Mouse (Mus musculus): ENCODE measurements around the gene Maml3. TPM values are rescaled to one million over a fixed set of nuclear protein-coding genes. Genes with fewer than 3 reads are reported as not detected.

The Maml3 gene
- polyA plus RNA-seq, 1 experiment = not detected

DNA sequence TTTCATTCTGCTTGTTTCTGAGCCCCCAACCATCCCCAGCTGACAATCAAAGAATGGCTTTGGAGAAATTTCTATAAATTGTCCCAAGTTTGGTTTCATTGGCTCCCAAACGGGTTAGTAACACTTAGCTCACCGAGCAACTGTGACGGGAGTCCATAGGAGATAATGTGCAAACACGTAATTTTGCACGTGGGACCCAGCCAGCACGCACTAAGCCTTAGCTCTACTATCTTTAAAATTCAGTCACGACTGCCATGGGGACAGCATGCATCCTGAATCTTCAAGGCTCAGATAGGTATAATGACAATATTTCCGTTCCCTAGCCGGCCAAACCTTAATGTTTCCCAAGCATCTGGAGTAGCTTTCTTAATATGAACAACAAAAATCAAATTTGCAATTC lies 243.2 kb downstream of the Maml3 start:
- no peak overlapping the region for H3K4me3 ChIP-seq (ENCODE audit: insufficient read depth, low read depth, low read length)
- peaks cover 8% of the 10 kb centered on the region for H3K4me1 ChIP-seq (ENCODE audit: control insufficient read depth, insufficient read depth, low read length)
- 72% methylated on average over 9 of the region's 9 CpGs for WGBS
- no peak overlapping the region for H3K27ac ChIP-seq (ENCODE audit: insufficient read depth, low read depth, low read length)
- no peak for TF ChIP-seq CTCF (IDR thresholded peaks at IDR 0.05; ENCODE audit: insufficient read depth, low read depth, low read length)
- no peak for TF ChIP-seq POLR2A (IDR thresholded peaks at IDR 0.05; ENCODE audit: insufficient read depth, low read depth, low read length)

DNA sequence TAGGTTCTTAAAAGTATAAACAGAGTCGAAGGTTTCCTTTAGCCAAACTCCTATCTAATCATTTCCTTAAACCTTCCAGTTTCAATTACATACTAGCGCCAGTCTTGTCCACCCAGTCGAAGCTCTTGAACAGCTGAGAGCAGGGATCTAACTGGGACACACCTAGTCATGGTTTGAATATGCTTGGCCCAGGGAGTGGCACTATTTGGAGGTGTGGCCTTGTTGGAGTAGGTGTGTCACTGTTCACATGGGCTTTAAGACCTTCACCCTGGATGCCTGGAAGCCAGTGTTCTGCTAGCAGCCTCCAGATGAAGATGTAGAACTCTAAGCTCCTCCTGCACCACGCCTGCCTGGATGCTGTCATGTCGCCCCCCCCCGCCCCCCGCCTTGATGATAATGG lies 244.4 kb downstream of the Maml3 start:
- WGBS = 94% methylated on average over 7 of the region's 7 CpGs
- Histone ChIP-seq H3K4me1 (ENCODE audit: control insufficient read depth, insufficient read depth, low read length) (peaks cover 8% of the 10 kb centered on the region), H3K27ac (ENCODE audit: insufficient read depth, low read depth, low read length) (no peak overlapping the region), H3K4me3 (ENCODE audit: insufficient read depth, low read depth, low read length) (no peak overlapping the region)
- no peak for TF ChIP-seq POLR2A (IDR thresholded peaks at IDR 0.05; ENCODE audit: insufficient read depth, low read depth, low read length)
- no peak for TF ChIP-seq CTCF (IDR thresholded peaks at IDR 0.05; ENCODE audit: insufficient read depth, low read depth, low read length)

DNA sequence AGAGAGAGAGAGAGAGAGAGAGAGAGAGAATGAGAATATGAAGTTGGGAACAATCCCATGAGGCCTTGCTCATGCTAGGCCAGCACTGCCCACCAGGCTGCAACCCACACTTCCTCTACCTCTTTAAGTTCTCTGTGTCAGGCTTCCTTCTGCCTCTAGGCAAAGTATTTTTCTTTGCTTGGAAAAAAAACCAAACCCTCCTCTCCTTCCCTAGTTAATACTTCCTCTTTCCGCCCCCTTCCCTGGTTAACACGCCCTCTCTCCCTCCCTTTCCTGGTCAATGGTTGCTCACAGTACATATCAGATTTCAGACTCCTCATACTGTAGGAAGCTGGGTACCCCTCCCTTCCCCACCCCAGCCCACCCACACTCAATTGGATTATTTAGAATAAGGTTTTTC lies 245.7 kb downstream of the Maml3 start:
- Histone ChIP-seq H3K4me3 (ENCODE audit: insufficient read depth, low read depth, low read length) (no peak overlapping the region), H3K4me1 (ENCODE audit: control insufficient read depth, insufficient read depth, low read length) (peaks cover 11% of the 10 kb centered on the region), H3K27ac (ENCODE audit: insufficient read depth, low read depth, low read length) (no peak overlapping the region)
- no peak for TF ChIP-seq CTCF (IDR thresholded peaks at IDR 0.05; ENCODE audit: insufficient read depth, low read depth, low read length)
- no peak for TF ChIP-seq POLR2A (IDR thresholded peaks at IDR 0.05; ENCODE audit: insufficient read depth, low read depth, low read length)
- WGBS = 42% methylated on average over 2 of the region's 2 CpGs

DNA sequence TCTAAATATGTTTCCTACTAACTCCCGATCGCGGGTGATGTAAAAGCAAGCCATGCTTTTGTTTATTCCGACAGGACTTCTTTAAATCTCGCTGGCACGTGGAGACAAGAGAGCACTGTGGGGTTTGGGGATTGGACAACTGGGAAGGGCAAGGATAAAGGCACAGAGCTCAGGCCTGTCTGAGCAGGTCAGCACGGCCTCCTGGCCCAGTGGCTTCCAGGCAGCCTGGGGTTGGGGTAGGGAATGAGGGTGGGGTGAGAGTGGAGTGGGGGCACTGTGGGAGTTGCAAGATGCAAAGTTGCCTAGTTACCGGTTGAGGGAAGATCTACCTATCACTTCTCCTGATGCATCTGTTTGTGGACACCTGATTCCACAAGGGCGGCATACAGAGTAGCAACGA lies 250.7 kb downstream of the Maml3 start:
- TF ChIP-seq POLR2A (IDR thresholded peaks at IDR 0.05; ENCODE audit: insufficient read depth, low read depth, low read length) (no peak), CTCF (IDR thresholded peaks at IDR 0.05; ENCODE audit: insufficient read depth, low read depth, low read length) (no peak)
- Histone ChIP-seq H3K27ac (ENCODE audit: insufficient read depth, low read depth, low read length) (no peak overlapping the region), H3K4me1 (ENCODE audit: control insufficient read depth, insufficient read depth, low read length) (peaks cover 16% of the 10 kb centered on the region), H3K4me3 (ENCODE audit: insufficient read depth, low read depth, low read length) (no peak overlapping the region)
- 76% methylated on average over 10 of the region's 10 CpGs for WGBS

DNA sequence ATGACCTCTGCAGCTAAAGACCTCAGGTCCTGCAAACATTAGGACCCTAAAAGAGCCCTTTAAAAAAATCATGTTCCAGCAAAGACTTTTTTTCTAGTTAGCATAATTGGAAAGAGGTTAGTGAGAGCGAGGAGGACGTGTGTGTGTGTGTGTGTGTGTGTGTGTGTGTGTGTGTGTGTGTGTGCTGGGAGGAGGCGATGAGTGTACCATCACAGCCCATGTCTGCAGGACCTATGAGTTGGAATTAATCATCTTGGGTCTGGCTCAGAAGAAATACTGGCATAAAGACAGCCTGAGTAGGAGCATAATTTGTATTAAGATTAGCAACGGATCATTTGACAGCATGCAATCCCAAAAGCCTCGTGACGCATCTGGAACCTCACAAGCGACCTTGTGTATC lies 251.3 kb downstream of the Maml3 start:
- Histone ChIP-seq H3K4me1 (ENCODE audit: control insufficient read depth, insufficient read depth, low read length) (peaks cover 16% of the 10 kb centered on the region), H3K4me3 (ENCODE audit: insufficient read depth, low read depth, low read length) (no peak overlapping the region), H3K27ac (ENCODE audit: insufficient read depth, low read depth, low read length) (peak overlapping the region; percentile 33; the same call in 1 of the 2 replicates)
- WGBS = 40% methylated on average over 7 of the region's 7 CpGs
- TF ChIP-seq CTCF (IDR thresholded peaks at IDR 0.05; ENCODE audit: insufficient read depth, low read depth, low read length) (no peak), POLR2A (IDR thresholded peaks at IDR 0.05; ENCODE audit: insufficient read depth, low read depth, low read length) (no peak)

DNA sequence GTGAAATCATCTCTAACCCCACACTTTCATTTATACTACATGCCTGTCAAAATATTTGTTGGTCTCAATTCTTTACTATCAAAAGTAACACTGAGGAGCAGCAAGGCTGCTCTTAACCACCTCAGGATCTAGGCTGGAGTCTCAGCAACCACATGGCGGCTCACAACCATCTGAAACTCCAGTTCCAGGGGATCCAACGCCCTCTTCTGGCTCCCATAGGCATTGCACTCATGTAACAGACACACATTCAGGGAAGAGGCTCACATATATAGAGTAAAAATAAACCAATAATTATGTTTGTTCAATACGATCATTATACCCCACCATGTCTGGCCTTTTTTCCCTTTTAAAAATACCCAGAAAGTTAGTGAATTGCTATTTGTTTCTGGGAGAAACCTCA lies 252.2 kb downstream of the Maml3 start:
- TF ChIP-seq CTCF (IDR thresholded peaks at IDR 0.05; ENCODE audit: insufficient read depth, low read depth, low read length) (no peak), POLR2A (IDR thresholded peaks at IDR 0.05; ENCODE audit: insufficient read depth, low read depth, low read length) (no peak)
- no peak overlapping the region for H3K27ac ChIP-seq (ENCODE audit: insufficient read depth, low read depth, low read length)
- H3K4me3 ChIP-seq (ENCODE audit: insufficient read depth, low read depth, low read length) = no peak overlapping the region

DNA sequence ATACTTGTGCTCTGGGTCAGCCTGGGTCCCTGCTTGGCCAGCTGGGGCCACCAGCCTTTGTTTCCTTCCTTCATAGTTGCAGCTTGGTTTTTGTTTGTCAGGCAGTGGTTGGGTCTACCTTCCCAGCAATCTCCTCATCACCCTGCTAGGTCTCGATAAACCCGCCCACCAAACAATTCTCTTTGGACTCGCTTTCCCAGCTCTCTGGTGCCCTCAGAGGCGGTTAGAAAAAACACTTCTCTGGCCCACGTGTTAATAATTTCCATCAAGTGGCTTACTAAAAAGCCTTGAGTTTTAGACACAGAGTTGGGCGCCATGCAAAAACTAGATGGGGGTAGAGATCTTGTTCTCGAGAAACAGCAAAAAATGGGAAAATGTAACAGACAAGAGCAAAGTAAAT lies 253.3 kb downstream of the Maml3 start:
- Histone ChIP-seq H3K4me3 (ENCODE audit: insufficient read depth, low read depth, low read length) (no peak overlapping the region), H3K4me1 (ENCODE audit: control insufficient read depth, insufficient read depth, low read length) (peaks cover 16% of the 10 kb centered on the region), H3K27ac (ENCODE audit: insufficient read depth, low read depth, low read length) (no peak overlapping the region)
- TF ChIP-seq CTCF (IDR thresholded peaks at IDR 0.05; ENCODE audit: insufficient read depth, low read depth, low read length) (no peak), POLR2A (IDR thresholded peaks at IDR 0.05; ENCODE audit: insufficient read depth, low read depth, low read length) (no peak)
- 50% methylated on average over 7 of the region's 7 CpGs for WGBS

More for the DNA sequence above, 252.2 kb downstream of the Maml3 start:
- H3K4me1 ChIP-seq (ENCODE audit: control insufficient read depth, insufficient read depth, low read length) = peaks cover 16% of the 10 kb centered on the region
- 62% methylated on average over 3 of the region's 3 CpGs for WGBS

DNA sequence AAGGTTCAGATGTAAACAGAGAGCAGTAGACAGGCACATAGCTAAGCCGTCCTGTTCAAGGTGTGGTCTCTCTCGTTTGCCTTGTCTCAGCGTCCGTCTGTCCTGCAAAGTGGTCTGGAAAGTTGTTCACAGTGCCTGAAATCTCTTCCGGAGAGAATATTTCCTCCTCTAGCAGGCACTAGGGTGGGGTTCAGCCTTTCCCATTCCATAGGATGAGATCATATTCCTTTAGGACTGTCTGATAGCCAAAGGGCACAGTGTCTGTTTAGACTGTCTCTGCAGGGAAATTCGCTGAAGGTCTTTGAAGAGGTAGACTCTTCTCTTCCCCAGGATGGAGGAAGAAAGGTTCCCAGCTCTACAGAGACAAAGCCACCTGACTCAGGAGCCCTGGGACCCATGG lies 255.4 kb downstream of the Maml3 start:
- no peak for TF ChIP-seq CTCF (IDR thresholded peaks at IDR 0.05; ENCODE audit: insufficient read depth, low read depth, low read length)
- TF ChIP-seq POLR2A (IDR thresholded peaks at IDR 0.05; ENCODE audit: insufficient read depth, low read depth, low read length) = no peak
- WGBS = 86% methylated on average over 6 of the region's 6 CpGs

DNA sequence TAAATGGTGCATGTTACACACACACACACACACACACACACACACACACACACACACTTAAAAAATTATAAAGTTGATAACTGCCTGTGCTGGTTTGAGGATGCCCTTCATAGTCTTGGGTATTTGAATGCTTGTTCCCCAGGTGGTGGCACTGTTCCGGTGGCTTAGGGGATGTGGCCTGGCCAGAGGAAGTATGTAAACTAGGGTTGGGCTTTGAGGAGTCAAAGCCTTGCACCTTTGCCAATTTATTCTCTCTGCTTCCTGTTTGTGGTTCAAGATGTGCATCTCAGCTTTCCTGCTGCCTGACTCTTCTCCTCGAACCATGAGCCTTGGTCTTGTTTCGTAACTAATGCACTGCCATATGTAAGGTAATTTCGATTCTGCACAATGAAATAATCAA lies 257.6 kb downstream of the Maml3 start:
- H3K27ac ChIP-seq (ENCODE audit: insufficient read depth, low read depth, low read length) = no peak overlapping the region
- H3K4me1 ChIP-seq (ENCODE audit: control insufficient read depth, insufficient read depth, low read length) = peaks cover 12% of the 10 kb centered on the region
- WGBS = 95% methylated on average over 4 of the region's 4 CpGs
- no peak overlapping the region for H3K4me3 ChIP-seq (ENCODE audit: insufficient read depth, low read depth, low read length)
- TF ChIP-seq CTCF (IDR thresholded peaks at IDR 0.05; ENCODE audit: insufficient read depth, low read depth, low read length) (no peak), POLR2A (IDR thresholded peaks at IDR 0.05; ENCODE audit: insufficient read depth, low read depth, low read length) (no peak)

More for the DNA sequence above, 255.4 kb downstream of the Maml3 start:
- Histone ChIP-seq H3K27ac (ENCODE audit: insufficient read depth, low read depth, low read length) (no peak overlapping the region), H3K4me1 (ENCODE audit: control insufficient read depth, insufficient read depth, low read length) (peaks cover 13% of the 10 kb centered on the region), H3K4me3 (ENCODE audit: insufficient read depth, low read depth, low read length) (no peak overlapping the region)

DNA sequence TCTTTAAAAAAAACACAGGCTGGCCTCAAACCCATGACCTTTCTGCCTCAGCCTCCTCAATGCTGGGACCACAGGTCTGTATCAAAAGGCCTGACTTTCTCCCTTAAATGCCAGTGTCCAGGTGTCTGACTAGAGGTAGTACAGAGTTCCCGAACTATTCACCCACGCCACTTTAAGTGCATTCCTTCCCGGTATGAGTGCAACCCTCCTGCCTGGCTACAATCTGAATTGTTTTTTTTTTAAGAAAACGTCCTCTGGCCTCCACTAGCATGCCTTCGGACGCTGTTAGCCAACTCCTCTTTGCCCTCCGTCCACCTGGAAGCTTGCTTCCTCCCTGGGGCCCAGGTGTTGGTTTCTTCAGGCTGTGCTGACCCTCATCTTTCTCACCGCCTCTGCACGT lies 260.6 kb downstream of the Maml3 start:
- no peak overlapping the region for H3K4me3 ChIP-seq (ENCODE audit: insufficient read depth, low read depth, low read length)
- TF ChIP-seq CTCF (IDR thresholded peaks at IDR 0.05; ENCODE audit: insufficient read depth, low read depth, low read length) (no peak), POLR2A (IDR thresholded peaks at IDR 0.05; ENCODE audit: insufficient read depth, low read depth, low read length) (no peak)
- WGBS = 90% methylated on average over 9 of the region's 9 CpGs
- H3K27ac ChIP-seq (ENCODE audit: insufficient read depth, low read depth, low read length) = no peak overlapping the region
- H3K4me1 ChIP-seq (ENCODE audit: control insufficient read depth, insufficient read depth, low read length) = peaks cover 10% of the 10 kb centered on the region; the same call in 1 of the 2 replicates

Measured in olfactory bulb, adult 2 months (tissue).